Mouse (Mus musculus) forebrain, embryonic 14.5 days (tissue): ENCODE data around the gene Dok7. TPM values are rescaled to one million over a fixed set of nuclear protein-coding genes. Genes with fewer than 3 reads are reported as not detected.

Source experiments
- ATAC-seq: fragments of 200-750 bp; cut with Nextera tagmentation; 2 replicates; pipeline ENCODE4 v1.8.0; 2017; ENCODE audit warnings: mild to moderate bottlenecking, moderate library complexity
- DNase-seq: peaks from one replicate; pipeline ENCODE4 v3.0.0-alpha.2; 2015; ENCODE audit warnings: low spot score
- H3K27ac ChIP-seq: fragments of 300-500 bp; sonication (generic); 2 replicates; pipeline ENCODE4 v1.5.1; 2014; ENCODE audit warnings: low read depth, mild to moderate bottlenecking, control low read depth, low read length, moderate library complexity
- H3K27me3 ChIP-seq: fragments of 300-500 bp; sonication (generic); replicated peaks from 2 replicates; pipeline ENCODE4 v1.6.1; 2014; ENCODE audit warnings: low read length, control low read depth, mixed read lengths; ENCODE audit not compliant: control insufficient read depth, insufficient read depth
- H3K36me3 ChIP-seq: fragments of 300-500 bp; sonication (generic); 2 replicates; pipeline ENCODE4 v1.6.1; 2014; ENCODE audit warnings: low read length, control low read depth; ENCODE audit not compliant: control insufficient read depth, insufficient read depth
- H3K4me1 ChIP-seq: fragments of 300-500 bp; sonication (generic); 2 replicates; pipeline ENCODE4 v1.6.1; 2014; ENCODE audit warnings: antibody characterized with exemption, low read length, control low read depth; ENCODE audit not compliant: control insufficient read depth, insufficient read depth
- H3K4me2 ChIP-seq: fragments of 300-500 bp; sonication (generic); 2 replicates; pipeline ENCODE4 v1.6.1; 2014; ENCODE audit warnings: mild to moderate bottlenecking, control low read depth, low read length
- H3K4me3 ChIP-seq: fragments of 300-500 bp; sonication (generic); 2 replicates; pipeline ENCODE4 v1.5.1; 2014; ENCODE audit warnings: low read depth, low read length, control low read depth
- H3K9ac ChIP-seq: fragments of 300-500 bp; sonication (generic); 2 replicates; pipeline ENCODE4 v1.6.1; 2014; ENCODE audit warnings: mild to moderate bottlenecking, low read length, control low read depth, moderate library complexity
- H3K9me3 ChIP-seq: fragments of 300-500 bp; sonication (generic); replicated peaks from 2 replicates; pipeline ENCODE4 v1.6.1; 2016; ENCODE audit warnings: low read length, control low read depth, mixed read lengths; ENCODE audit not compliant: control insufficient read depth
- WGBS: fragments of 180-500 bp; shearing (Covaris S2); extraction: QIAGEN DNeasy Blood & Tissue Kit; methylation state at CpG from one replicate; pipeline ENCODE4 v1.1.7; 2014; 5-methylcytosine and 5-hydroxymethylcytosine counted together
- polyA plus RNA-seq: library from polyadenylated mRNA; unstranded; fragments of >200 nt; fragmentation: Nextera tagmentation; extraction: Ambion mirVana; gene quantifications from 2 replicates; pipeline ENCODE4 v1.2.1, GENCODE M21; 2014

The Dok7 gene
- polyA plus RNA-seq, 1 experiment from 2014 or later = 2.7 TPM

DNA sequence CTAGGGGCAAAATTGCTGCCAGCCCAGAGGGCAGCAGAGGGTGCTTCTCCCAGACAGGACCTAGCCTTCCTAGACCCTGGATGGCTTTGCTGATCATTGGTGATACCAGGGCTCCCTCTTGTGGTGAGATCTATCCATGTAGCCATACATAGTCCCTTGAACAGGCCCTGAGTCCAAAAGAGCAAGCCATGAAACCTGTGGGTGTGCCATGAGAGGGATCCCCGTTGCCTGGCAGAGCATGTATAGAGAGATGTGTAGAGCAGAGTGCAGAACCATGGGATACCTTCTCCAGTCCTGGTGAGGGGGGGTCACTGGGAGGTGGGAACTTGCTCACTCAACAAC, 13.5 kb upstream of the Dok7 start:
- no peak overlapping the region for H3K4me2 ChIP-seq
- WGBS = 25% methylated on average over 1 of the region's 1 CpGs
- H3K36me3 ChIP-seq = no peaks in the 10 kb centered on the region
- peak; percentile 88 for ATAC-seq
- no peak overlapping the region for H3K4me3 ChIP-seq
- no peaks in the 10 kb centered on the region for H3K9me3 ChIP-seq
- no peak overlapping the region for H3K27ac ChIP-seq
- H3K4me1 ChIP-seq = no peaks in the 10 kb centered on the region
- no peaks in the 10 kb centered on the region for H3K27me3 ChIP-seq
- DNase-seq = peak; percentile 93
- H3K9ac ChIP-seq = no peak overlapping the region

DNA sequence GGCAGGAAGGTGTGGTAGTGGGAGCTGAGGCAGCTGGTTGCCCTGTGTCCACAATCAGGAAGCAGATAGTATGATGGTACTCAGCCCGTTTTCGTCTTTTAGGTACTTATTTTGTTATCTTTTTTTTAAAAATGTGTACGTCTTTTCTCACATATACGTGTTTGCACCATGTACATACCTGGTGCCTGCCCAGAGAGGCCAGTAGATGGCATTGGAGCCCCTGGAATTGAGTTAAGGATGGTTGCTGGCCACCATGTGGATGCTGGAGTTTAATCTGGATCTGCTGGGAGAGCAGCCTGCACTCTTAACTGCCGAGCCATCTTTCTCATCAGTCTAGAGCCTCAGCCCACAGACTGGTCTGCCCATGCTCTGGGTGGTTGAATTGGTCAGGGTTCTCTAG, 6.0 kb upstream of the Dok7 start:
- Histone ChIP-seq H3K9me3 (no peaks in the 10 kb centered on the region), H3K4me2 (no peak overlapping the region), H3K9ac (no peak overlapping the region), H3K27me3 (no peaks in the 10 kb centered on the region), H3K4me3 (no peak overlapping the region), H3K27ac (no peak overlapping the region), H3K4me1 (peaks cover 2% of the 10 kb centered on the region; the same call in 1 of the 2 replicates), H3K36me3 (no peaks in the 10 kb centered on the region)
- 71% methylated on average over 5 of the region's 5 CpGs for WGBS
- DNase-seq (no peak), ATAC-seq (no peak)

DNA sequence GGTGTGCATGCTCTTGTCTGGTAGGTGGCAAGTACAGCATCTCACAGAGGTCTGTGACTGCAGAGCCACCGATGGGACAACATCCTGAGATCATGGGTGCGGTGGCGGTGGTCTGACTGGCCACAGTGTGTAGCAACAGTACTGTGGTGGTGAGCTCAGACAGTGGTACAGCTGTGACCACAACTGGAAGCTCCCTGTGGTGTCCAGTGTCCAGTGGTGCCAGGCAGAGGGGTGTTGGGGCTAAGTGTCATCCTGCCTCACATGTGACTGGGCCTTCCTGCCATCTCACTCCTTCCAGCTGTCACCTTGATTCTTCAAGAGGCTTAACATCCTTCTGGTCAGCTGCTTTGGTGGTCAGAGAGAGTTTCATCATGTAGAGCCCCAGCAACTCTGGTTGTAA, 1.9 kb upstream of the Dok7 start:
- Histone ChIP-seq H3K36me3 (no peaks in the 10 kb centered on the region), H3K4me1 (peaks cover 7% of the 10 kb centered on the region; the same call in 1 of the 2 replicates), H3K9ac (no peak overlapping the region), H3K4me3 (no peak overlapping the region), H3K4me2 (no peak overlapping the region), H3K27me3 (0 out of 2 replicates have a peak, but pooled peaks cover 5% of the 10 kb centered on the region), H3K9me3 (no peaks in the 10 kb centered on the region), H3K27ac (no peak overlapping the region)
- DNase-seq = no peak
- WGBS = 91% methylated on average over 3 of the region's 3 CpGs
- ATAC-seq = no peak

DNA sequence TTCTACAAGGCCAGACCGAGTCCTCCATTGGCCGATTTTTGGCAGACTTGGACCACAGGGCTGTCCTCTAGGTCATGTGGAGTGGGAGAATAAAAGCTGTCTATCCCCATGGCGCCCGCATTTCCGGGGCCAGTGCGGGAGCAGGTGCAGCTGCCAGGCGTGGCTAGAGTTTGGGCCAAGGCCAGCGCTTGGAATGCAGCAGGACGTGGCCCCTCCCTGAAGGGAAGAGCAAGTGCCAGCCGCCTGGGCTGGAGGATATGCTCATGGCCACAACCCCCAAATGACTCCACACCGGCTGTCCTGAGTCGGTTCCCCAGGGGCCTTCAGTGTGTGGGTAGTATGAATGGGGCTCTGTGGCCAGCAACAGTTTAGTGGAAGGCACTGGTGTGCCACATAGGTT, 1.5 kb upstream of the Dok7 start:
- peak; percentile 29 for DNase-seq
- H3K27me3 ChIP-seq = 0 out of 2 replicates have a peak, but pooled peaks cover 5% of the 10 kb centered on the region
- ATAC-seq = no peak
- no peak overlapping the region for H3K4me2 ChIP-seq
- H3K9me3 ChIP-seq = no peaks in the 10 kb centered on the region
- H3K27ac ChIP-seq = no peak overlapping the region
- H3K4me3 ChIP-seq = no peak overlapping the region
- no peak overlapping the region for H3K9ac ChIP-seq
- 66% methylated on average over 12 of the region's 12 CpGs for WGBS
- peaks cover 7% of the 10 kb centered on the region; the same call in 1 of the 2 replicates for H3K4me1 ChIP-seq
- H3K36me3 ChIP-seq = no peaks in the 10 kb centered on the region

DNA sequence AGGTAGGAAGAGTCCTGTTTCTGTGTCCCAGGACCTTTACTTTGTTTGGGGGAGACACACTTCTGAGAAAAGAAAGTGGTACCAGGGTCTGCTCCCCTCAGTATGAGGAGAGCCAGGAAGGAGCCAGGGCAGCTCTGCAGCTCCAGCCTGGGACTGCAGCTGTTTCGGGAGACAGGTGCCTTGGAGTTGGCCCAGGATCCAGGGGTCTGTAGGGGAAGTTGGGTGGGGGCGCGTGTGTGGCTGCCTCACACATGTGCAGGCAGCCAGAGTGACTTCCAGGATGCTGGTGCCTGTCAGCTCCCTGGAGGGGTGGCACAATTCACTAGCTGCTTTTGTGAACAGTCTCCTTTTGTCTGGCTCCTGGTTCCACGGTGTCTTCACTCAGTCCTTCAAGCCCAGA, 1.0 kb downstream of the Dok7 start:
- 13% methylated on average over 4 of the region's 4 CpGs for WGBS

GRCm38 (mm10) chr5:35058216-35058615, 1.6 kb downstream of the Dok7 start:
- 50% methylated on average over 1 of the region's 1 CpGs for WGBS
- Histone ChIP-seq H3K4me1 (peaks cover 7% of the 10 kb centered on the region; the same call in 1 of the 2 replicates), H3K4me2 (peak overlapping the region; percentile 92), H3K27ac (no peak overlapping the region), H3K4me3 (no peak overlapping the region), H3K9ac (0 out of 2 replicates have a peak overlapping the region, but pooled peaks have one; percentile 78), H3K27me3 (0 out of 2 replicates have a peak, but pooled peaks cover 5% of the 10 kb centered on the region), H3K9me3 (no peaks in the 10 kb centered on the region), H3K36me3 (no peaks in the 10 kb centered on the region)
- ATAC-seq (no peak), DNase-seq (no peak)

More for the DNA sequence above, 1.0 kb downstream of the Dok7 start:
- peak overlapping the region; percentile 78 for H3K9ac ChIP-seq
- peaks cover 7% of the 10 kb centered on the region; the same call in 1 of the 2 replicates for H3K4me1 ChIP-seq
- no peak overlapping the region for H3K27ac ChIP-seq
- H3K36me3 ChIP-seq = no peaks in the 10 kb centered on the region
- H3K4me2 ChIP-seq = peak overlapping the region; percentile 92
- DNase-seq (peak; percentile 31), ATAC-seq (peak; percentile 14; the same call in 1 of the 2 replicates)
- H3K4me3 ChIP-seq = peak overlapping the region; percentile 52
- no peaks in the 10 kb centered on the region for H3K9me3 ChIP-seq
- H3K27me3 ChIP-seq = 0 out of 2 replicates have a peak, but pooled peaks cover 5% of the 10 kb centered on the region

GRCm38 (mm10) chr5:35060098-35060497, 3.5 kb downstream of the Dok7 start:
- Histone ChIP-seq H3K4me1 (peaks cover 6% of the 10 kb centered on the region; the same call in 1 of the 2 replicates), H3K27ac (no peak overlapping the region), H3K4me2 (no peak overlapping the region), H3K4me3 (no peak overlapping the region), H3K9ac (no peak overlapping the region), H3K36me3 (no peaks in the 10 kb centered on the region), H3K27me3 (0 out of 2 replicates have a peak, but pooled peaks cover 5% of the 10 kb centered on the region), H3K9me3 (no peaks in the 10 kb centered on the region)
- WGBS = 80% methylated on average over 3 of the region's 3 CpGs
- ATAC-seq (no peak), DNase-seq (no peak)

- Histone ChIP-seq H3K9me3 (no peaks in the 10 kb centered on the region), H3K4me1 (0 out of 2 replicates have a peak, but pooled peaks cover 4% of the 10 kb centered on the region), H3K36me3 (no peaks in the 10 kb centered on the region), H3K27ac (no peak overlapping the region), H3K9ac (no peak overlapping the region), H3K27me3 (no peaks in the 10 kb centered on the region), H3K4me3 (no peak overlapping the region), H3K4me2 (no peak overlapping the region)
- 91% methylated on average over 2 of the region's 2 CpGs for WGBS
- no peak for ATAC-seq
- no peak for DNase-seq
Observed at GRCm38 (mm10) chr5:35069841-35070240, 13.3 kb downstream of the Dok7 start.

GRCm38 (mm10) chr5:35070314-35070713, 13.7 kb downstream of the Dok7 start:
- no peak overlapping the region for H3K4me3 ChIP-seq
- H3K9me3 ChIP-seq = no peaks in the 10 kb centered on the region
- no peaks in the 10 kb centered on the region for H3K27me3 ChIP-seq
- H3K36me3 ChIP-seq = no peaks in the 10 kb centered on the region
- DNase-seq (no peak), ATAC-seq (no peak)
- 0 out of 2 replicates have a peak overlapping the region, but pooled peaks have one; percentile 27 for H3K27ac ChIP-seq
- no peak overlapping the region for H3K4me2 ChIP-seq
- 81% methylated on average over 8 of the region's 8 CpGs for WGBS
- H3K9ac ChIP-seq = no peak overlapping the region
- 0 out of 2 replicates have a peak, but pooled peaks cover 4% of the 10 kb centered on the region for H3K4me1 ChIP-seq
